Mouse (Mus musculus): ENCODE results near the gene Shank3.

Shank3 gene

GRCm38 (mm10) chr15:89498961-89499688, at the start of gene Shank3:
Shank3 (plus strand) TSS chr15:89499623.
- DNase-seq, result no peak

GRCm38 (mm10) chr15:89452906-89453864, 46.2 kb upstream of the Shank3 start:
- DNase-seq, result peak; percentile 72

- no peak for DNase-seq
Measured at GRCm38 (mm10) chr15:89453865-89454478, 45.5 kb upstream of the Shank3 start, which contains the start of gene Mapk8ip2. Mapk8ip2 (plus strand) TSS chr15:89453913.

- DNase-seq, result no peak
Measured at GRCm38 (mm10) chr15:89454857-89455256, 44.6 kb upstream of the Shank3 start.

GRCm38 (mm10) chr15:89455642-89456041, 43.8 kb upstream of the Shank3 start:
- no peak for DNase-seq

- no peak for DNase-seq
Measured at GRCm38 (mm10) chr15:89458942-89459341, 40.5 kb upstream of the Shank3 start.

GRCm38 (mm10) chr15:89459821-89460220, 39.6 kb upstream of the Shank3 start:
- no peak for DNase-seq

GRCm38 (mm10) chr15:89460298-89460697, 39.1 kb upstream of the Shank3 start:
- no peak for DNase-seq

- no peak for DNase-seq
Measured at GRCm38 (mm10) chr15:89461321-89461720, 38.1 kb upstream of the Shank3 start.

- no peak for DNase-seq
Measured at GRCm38 (mm10) chr15:89462176-89462575, 37.2 kb upstream of the Shank3 start.

GRCm38 (mm10) chr15:89463334-89464235, 35.8 kb upstream of the Shank3 start:
- DNase-seq, result peak; percentile 46

- no peak for DNase-seq
Measured at GRCm38 (mm10) chr15:89465052-89465451, 34.4 kb upstream of the Shank3 start.

- DNase-seq, result no peak
Measured at GRCm38 (mm10) chr15:89468577-89468976, 30.8 kb upstream of the Shank3 start.

- DNase-seq, result no peak
Measured at GRCm38 (mm10) chr15:89471476-89471875, 27.9 kb upstream of the Shank3 start.

- DNase-seq, result no peak
Measured at GRCm38 (mm10) chr15:89473370-89473769, 26.1 kb upstream of the Shank3 start.

GRCm38 (mm10) chr15:89473921-89474320, 25.5 kb upstream of the Shank3 start:
- no peak for DNase-seq

GRCm38 (mm10) chr15:89474596-89475292, 24.7 kb upstream of the Shank3 start:
- no peak for DNase-seq

- DNase-seq, result no peak
Measured at GRCm38 (mm10) chr15:89475293-89475600, 24.2 kb upstream of the Shank3 start.

- DNase-seq, result peak; percentile 95
Measured at GRCm38 (mm10) chr15:89475611-89476474, 23.6 kb upstream of the Shank3 start.

- no peak for DNase-seq
Measured at GRCm38 (mm10) chr15:89476475-89476815, 23.0 kb upstream of the Shank3 start.

- peak; percentile 63 for DNase-seq
Measured at GRCm38 (mm10) chr15:89477091-89477491, 22.3 kb upstream of the Shank3 start, which contains the start of gene Arsa. Arsa (minus strand) TSS chr15:89477425.

All from kidney, postnatal 14 days (tissue).